Mouse (Mus musculus): ENCODE results near the gene Srpk2. TPM values are rescaled to one million over a fixed set of nuclear protein-coding genes. Genes with fewer than 3 reads are reported as not detected.

The Srpk2 gene
- polyA plus RNA-seq, 1 experiment from 2014 or later = 56.2 TPM

GRCm38 (mm10) chr5:23581484-23582060 lies 102.8 kb downstream of the Srpk2 start:
- no peaks in the 10 kb centered on the region for H3K36me3 ChIP-seq
- H3K9ac ChIP-seq = no peak overlapping the region
- H3K4me2 ChIP-seq (replicated peaks) = no peak overlapping the region
- ATAC-seq (ENCODE audit: insufficient number of reproducible peaks, low FRiP score, low TSS enrichment, low read depth) = no peak; the same call in 1 of the 2 replicates
- no peak overlapping the region for H3K4me3 ChIP-seq (replicated peaks)
- H3K9me3 ChIP-seq (replicated peaks) = no peaks in the 10 kb centered on the region
- no peaks in the 10 kb centered on the region for H3K27me3 ChIP-seq
- no peak overlapping the region for H3K27ac ChIP-seq (replicated peaks)
- WGBS = 74% methylated on average over 2 of the region's 2 CpGs
- H3K4me1 ChIP-seq = no peaks in the 10 kb centered on the region; the same call in 1 of the 2 replicates

GRCm38 (mm10) chr5:23579120-23579880 lies 105.1 kb downstream of the Srpk2 start:
- WGBS = 89% methylated on average over 3 of the region's 3 CpGs
- H3K4me2 ChIP-seq (replicated peaks) = no peak overlapping the region
- H3K9me3 ChIP-seq (replicated peaks) = no peaks in the 10 kb centered on the region
- no peaks in the 10 kb centered on the region for H3K36me3 ChIP-seq
- ATAC-seq (ENCODE audit: insufficient number of reproducible peaks, low FRiP score, low TSS enrichment, low read depth) = no peak
- no peak overlapping the region for H3K9ac ChIP-seq
- H3K27ac ChIP-seq (replicated peaks) = no peak overlapping the region
- no peak overlapping the region for H3K4me3 ChIP-seq (replicated peaks)
- H3K4me1 ChIP-seq = no peaks in the 10 kb centered on the region; the same call in 1 of the 2 replicates
- H3K27me3 ChIP-seq = no peaks in the 10 kb centered on the region

DNA sequence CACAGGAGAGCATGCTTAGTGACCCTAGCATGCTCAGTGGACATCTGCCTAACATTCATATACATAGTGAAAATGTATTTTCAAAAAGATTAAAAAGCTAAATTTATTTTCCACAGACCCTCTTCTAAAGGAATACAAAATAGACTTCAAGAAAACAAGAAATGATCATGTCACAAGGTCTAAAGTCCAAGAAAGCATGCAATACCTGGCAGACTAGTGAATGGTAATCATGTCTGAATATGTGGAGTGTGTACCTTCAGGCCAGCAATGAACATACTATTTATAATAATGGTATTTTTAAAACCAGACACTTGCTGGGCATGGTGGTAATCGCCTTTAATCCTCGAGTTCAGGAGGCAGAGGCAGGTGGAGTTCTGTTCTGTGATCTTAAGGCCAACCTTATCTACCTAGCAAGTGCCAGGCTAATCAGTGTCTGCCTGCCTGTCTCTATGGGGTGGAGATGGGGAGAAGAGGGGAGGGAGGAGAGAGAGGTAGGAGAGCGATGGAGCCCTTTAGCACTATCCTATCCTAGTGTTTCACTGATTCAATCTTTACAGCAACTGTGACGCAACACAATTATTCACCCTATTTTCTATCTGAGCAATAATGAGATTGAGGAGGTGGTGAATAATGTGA lies 106.0 kb downstream of the Srpk2 start:
- WGBS = 84% methylated on average over 4 of the region's 4 CpGs
- peaks cover 4% of the 10 kb centered on the region; the same call in 1 of the 2 replicates for H3K36me3 ChIP-seq

DNA sequence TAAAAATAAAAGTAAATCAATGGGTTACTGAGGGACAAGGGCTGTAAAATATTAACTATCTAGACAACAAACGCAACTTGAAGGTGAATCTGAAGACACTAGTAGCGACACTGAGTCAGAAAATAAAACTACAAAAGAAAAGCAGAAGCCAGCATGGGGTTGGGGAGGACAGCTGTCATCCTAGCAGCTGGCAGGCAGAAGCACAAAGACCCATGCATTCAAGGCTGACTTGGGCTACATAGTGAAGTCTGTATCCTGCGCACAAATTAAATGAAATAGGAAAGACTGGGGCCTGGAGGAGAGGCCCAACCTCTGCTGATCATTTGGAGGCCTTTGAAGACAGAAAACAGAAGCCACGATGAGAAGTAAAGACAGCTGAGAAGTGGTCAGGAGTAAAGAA lies 106.6 kb downstream of the Srpk2 start:
- WGBS = 65% methylated on average over 4 of the region's 4 CpGs
- no peak for ATAC-seq (ENCODE audit: insufficient number of reproducible peaks, low FRiP score, low TSS enrichment, low read depth)
- Histone ChIP-seq H3K9ac (no peak overlapping the region), H3K4me2 (replicated peaks) (no peak overlapping the region), H3K9me3 (replicated peaks) (no peaks in the 10 kb centered on the region), H3K4me1 (no peaks in the 10 kb centered on the region; the same call in 1 of the 2 replicates), H3K4me3 (replicated peaks) (no peak overlapping the region), H3K27me3 (no peaks in the 10 kb centered on the region), H3K27ac (replicated peaks) (no peak overlapping the region), H3K36me3 (peaks cover 5% of the 10 kb centered on the region; the same call in 1 of the 2 replicates)

More for the DNA sequence above, 106.0 kb downstream of the Srpk2 start:
- no peaks in the 10 kb centered on the region; the same call in 1 of the 2 replicates for H3K4me1 ChIP-seq
- H3K9ac ChIP-seq = no peak overlapping the region
- H3K4me2 ChIP-seq (replicated peaks) = no peak overlapping the region
- no peak overlapping the region for H3K4me3 ChIP-seq (replicated peaks)
- no peaks in the 10 kb centered on the region for H3K27me3 ChIP-seq
- no peaks in the 10 kb centered on the region for H3K9me3 ChIP-seq (replicated peaks)
- no peak for ATAC-seq (ENCODE audit: insufficient number of reproducible peaks, low FRiP score, low TSS enrichment, low read depth)
- no peak overlapping the region for H3K27ac ChIP-seq (replicated peaks)

GRCm38 (mm10) chr5:23576336-23577094 lies 107.9 kb downstream of the Srpk2 start:
- Histone ChIP-seq H3K9me3 (replicated peaks) (no peaks in the 10 kb centered on the region), H3K36me3 (peaks cover 5% of the 10 kb centered on the region; the same call in 1 of the 2 replicates), H3K27ac (replicated peaks) (no peak overlapping the region), H3K9ac (no peak overlapping the region), H3K4me1 (no peaks in the 10 kb centered on the region; the same call in 1 of the 2 replicates), H3K4me3 (replicated peaks) (no peak overlapping the region), H3K4me2 (replicated peaks) (no peak overlapping the region), H3K27me3 (no peaks in the 10 kb centered on the region)
- 61% methylated on average over 6 of the region's 6 CpGs for WGBS
- ATAC-seq (ENCODE audit: insufficient number of reproducible peaks, low FRiP score, low TSS enrichment, low read depth) = no peak; the same call in 1 of the 2 replicates

DNA sequence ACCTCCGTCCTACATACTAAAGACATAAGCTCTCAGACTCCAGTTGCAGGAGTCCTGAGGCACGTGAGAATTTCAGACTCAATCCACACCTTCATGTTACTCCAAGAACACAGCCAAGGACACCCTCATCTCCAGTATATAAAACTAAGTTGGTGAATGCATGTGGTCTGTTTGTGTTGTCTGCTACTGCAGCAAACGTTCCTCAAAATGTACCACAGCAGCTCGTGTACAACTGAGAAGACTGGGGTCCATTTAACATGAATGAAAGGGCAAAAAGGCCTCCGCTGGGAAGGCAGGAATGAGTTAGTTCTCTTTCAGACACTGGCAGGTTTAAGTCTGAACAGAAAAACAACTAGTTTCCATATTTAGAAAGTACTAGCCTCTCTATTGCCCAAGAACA lies 110.5 kb downstream of the Srpk2 start:
- Histone ChIP-seq H3K9me3 (replicated peaks) (no peaks in the 10 kb centered on the region), H3K4me3 (replicated peaks) (no peak overlapping the region), H3K9ac (no peak overlapping the region), H3K4me1 (no peaks in the 10 kb centered on the region; the same call in 1 of the 2 replicates), H3K4me2 (replicated peaks) (no peak overlapping the region), H3K36me3 (peaks cover 5% of the 10 kb centered on the region; the same call in 1 of the 2 replicates), H3K27me3 (no peaks in the 10 kb centered on the region), H3K27ac (replicated peaks) (no peak overlapping the region)
- no peak for ATAC-seq (ENCODE audit: insufficient number of reproducible peaks, low FRiP score, low TSS enrichment, low read depth)
- 95% methylated on average over 5 of the region's 5 CpGs for WGBS

DNA sequence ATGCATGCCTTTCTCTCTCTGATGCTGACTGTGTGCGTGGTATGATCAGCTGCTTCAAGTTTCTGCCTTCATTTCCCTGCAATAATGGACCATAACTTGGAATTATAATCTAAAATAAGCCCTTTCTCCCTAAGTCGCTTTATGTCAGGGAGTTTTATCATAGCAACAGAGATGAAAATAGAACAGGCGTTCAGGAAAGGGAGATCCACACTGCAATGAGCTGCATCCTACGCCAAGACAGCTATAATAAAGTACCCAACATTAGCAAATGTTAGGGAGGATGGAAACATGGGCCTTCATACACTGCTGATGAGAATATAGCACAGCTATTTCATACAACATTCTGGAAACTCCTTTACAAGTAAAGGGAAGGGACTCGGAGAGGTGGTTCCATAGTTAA lies 116.2 kb downstream of the Srpk2 start:
- H3K4me3 ChIP-seq (replicated peaks) = no peak overlapping the region

GRCm38 (mm10) chr5:23566382-23566781 lies 118.0 kb downstream of the Srpk2 start:
- WGBS = 87% methylated on average over 6 of the region's 6 CpGs
- Histone ChIP-seq H3K9me3 (replicated peaks) (no peaks in the 10 kb centered on the region), H3K9ac (no peak overlapping the region), H3K4me1 (no peaks in the 10 kb centered on the region), H3K36me3 (0 out of 2 replicates have a peak, but pooled peaks cover 3% of the 10 kb centered on the region), H3K27ac (replicated peaks) (no peak overlapping the region), H3K4me2 (replicated peaks) (no peak overlapping the region), H3K27me3 (no peaks in the 10 kb centered on the region), H3K4me3 (replicated peaks) (no peak overlapping the region)
- ATAC-seq (ENCODE audit: insufficient number of reproducible peaks, low FRiP score, low TSS enrichment, low read depth) = no peak

More for the DNA sequence above, 116.2 kb downstream of the Srpk2 start:
- no peak overlapping the region for H3K9ac ChIP-seq
- no peaks in the 10 kb centered on the region for H3K27me3 ChIP-seq
- H3K27ac ChIP-seq (replicated peaks) = no peak overlapping the region
- no peak for ATAC-seq (ENCODE audit: insufficient number of reproducible peaks, low FRiP score, low TSS enrichment, low read depth)
- H3K36me3 ChIP-seq = no peaks in the 10 kb centered on the region
- no peaks in the 10 kb centered on the region for H3K9me3 ChIP-seq (replicated peaks)
- 97% methylated on average over 5 of the region's 5 CpGs for WGBS
- no peaks in the 10 kb centered on the region for H3K4me1 ChIP-seq
- no peak overlapping the region for H3K4me2 ChIP-seq (replicated peaks)

- WGBS = 74% methylated on average over 4 of the region's 4 CpGs
- H3K27ac ChIP-seq (replicated peaks) = no peak overlapping the region
- ATAC-seq (ENCODE audit: insufficient number of reproducible peaks, low FRiP score, low TSS enrichment, low read depth) = no peak
Observed at GRCm38 (mm10) chr5:23562278-23563060, 121.9 kb downstream of the Srpk2 start.

GRCm38 (mm10) chr5:23561227-23561626 lies 123.2 kb downstream of the Srpk2 start:
- no peak for ATAC-seq (ENCODE audit: insufficient number of reproducible peaks, low FRiP score, low TSS enrichment, low read depth)
- Histone ChIP-seq H3K9me3 (replicated peaks) (no peaks in the 10 kb centered on the region), H3K4me1 (no peaks in the 10 kb centered on the region), H3K27me3 (no peaks in the 10 kb centered on the region), H3K4me3 (replicated peaks) (no peak overlapping the region), H3K9ac (no peak overlapping the region), H3K27ac (replicated peaks) (no peak overlapping the region), H3K36me3 (peaks cover 9% of the 10 kb centered on the region; the same call in 1 of the 2 replicates), H3K4me2 (replicated peaks) (no peak overlapping the region)
- 85% methylated on average over 2 of the region's 2 CpGs for WGBS

More at GRCm38 (mm10) chr5:23562278-23563060, 121.9 kb downstream of the Srpk2 start:
- no peak overlapping the region for H3K9ac ChIP-seq
- H3K4me1 ChIP-seq = no peaks in the 10 kb centered on the region
- no peaks in the 10 kb centered on the region for H3K9me3 ChIP-seq (replicated peaks)
- H3K4me3 ChIP-seq (replicated peaks) = no peak overlapping the region
- H3K4me2 ChIP-seq (replicated peaks) = no peak overlapping the region
- H3K36me3 ChIP-seq = peaks cover 9% of the 10 kb centered on the region; the same call in 1 of the 2 replicates
- no peaks in the 10 kb centered on the region for H3K27me3 ChIP-seq
